Mouse (Mus musculus) fibroblast of lung, adult 2 months (primary cell): ENCODE measurements around the gene Lipc.

Experiments used
- DNase-seq: peaks from one replicate; pipeline ENCODE4 v3.0.0-alpha.2; 2011; ENCODE audit warnings: low read depth

The Lipc gene

DNA sequence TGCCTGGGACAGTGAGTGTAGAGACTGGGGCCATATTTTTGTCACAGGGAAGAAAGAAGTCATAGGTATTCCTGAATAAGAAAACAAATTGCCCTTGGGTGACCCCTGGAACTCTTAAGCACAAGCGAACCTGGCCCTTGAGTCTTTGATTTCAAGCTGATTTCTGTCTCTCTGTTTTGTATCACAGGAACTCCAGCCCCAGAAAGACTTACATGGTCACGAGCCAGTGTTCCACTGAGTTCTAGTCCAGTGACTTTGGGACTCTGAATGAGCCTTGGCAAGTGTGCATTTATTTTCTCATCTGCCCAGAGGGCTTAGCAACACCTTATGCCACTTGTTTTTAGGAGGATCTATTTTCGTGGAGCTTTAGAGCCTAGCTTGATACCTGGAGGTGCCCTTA is 5.7 kb upstream of the Lipc start:
- DNase-seq, result no peak

DNA sequence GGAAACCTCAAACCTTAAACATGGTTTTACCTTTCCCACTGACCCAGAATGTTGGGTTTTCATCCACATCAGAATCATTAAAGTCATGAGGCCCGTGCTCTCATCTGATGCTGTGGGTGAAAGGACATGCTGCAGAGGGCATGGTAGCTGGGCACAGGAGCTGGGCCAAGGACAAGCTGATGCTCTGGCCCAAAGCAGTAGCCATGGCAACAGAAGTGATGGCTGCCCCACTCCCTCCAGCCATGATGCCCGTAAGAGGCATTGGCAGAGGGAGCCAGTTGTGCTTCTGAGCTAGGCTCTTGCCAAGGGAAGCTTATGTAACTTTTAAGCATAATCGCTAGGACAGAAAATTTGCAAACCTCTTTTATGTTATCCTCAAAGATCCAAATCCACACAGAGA is 2.2 kb upstream of the Lipc start:
- no peak for DNase-seq

DNA sequence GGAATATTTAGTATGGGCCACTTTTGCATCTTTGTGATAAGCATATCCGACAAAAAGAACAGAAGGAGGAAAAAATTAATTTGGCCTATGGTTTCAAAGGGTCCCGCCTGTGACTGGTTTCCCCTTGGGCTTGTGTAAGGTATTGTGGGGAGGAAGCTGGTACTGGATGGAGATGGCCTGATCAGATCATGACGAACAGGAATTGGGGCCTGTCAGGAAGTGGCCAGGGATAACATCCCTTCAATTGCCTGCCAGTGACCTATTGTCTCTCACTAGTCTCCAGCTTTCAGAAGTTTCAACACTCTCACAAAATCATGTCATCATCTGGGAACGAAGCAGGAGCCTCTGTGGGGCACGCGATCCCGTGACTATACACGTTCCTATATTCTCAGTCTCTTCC is 2.7 kb downstream of the Lipc start:
- DNase-seq, result no peak

DNA sequence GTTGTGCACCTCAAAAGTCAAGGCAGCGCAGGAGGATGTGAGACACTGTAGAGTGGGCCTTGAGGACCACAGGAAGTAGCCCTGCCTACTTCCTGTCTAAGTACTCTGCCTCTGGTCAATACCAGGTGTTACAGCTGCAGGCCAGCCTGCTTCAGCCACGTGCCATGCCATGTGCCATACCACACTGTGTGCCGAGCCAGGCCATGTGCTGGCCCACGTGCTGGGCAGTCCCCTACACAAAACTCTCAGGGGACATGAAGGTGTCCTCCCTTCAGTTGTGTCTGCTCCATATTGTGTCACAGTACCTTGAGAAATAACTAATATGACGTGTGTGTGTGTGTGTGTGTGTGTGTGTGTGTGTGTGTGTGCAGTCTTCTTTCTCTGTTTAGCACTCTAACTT is 4.7 kb downstream of the Lipc start:
- no peak for DNase-seq

DNA sequence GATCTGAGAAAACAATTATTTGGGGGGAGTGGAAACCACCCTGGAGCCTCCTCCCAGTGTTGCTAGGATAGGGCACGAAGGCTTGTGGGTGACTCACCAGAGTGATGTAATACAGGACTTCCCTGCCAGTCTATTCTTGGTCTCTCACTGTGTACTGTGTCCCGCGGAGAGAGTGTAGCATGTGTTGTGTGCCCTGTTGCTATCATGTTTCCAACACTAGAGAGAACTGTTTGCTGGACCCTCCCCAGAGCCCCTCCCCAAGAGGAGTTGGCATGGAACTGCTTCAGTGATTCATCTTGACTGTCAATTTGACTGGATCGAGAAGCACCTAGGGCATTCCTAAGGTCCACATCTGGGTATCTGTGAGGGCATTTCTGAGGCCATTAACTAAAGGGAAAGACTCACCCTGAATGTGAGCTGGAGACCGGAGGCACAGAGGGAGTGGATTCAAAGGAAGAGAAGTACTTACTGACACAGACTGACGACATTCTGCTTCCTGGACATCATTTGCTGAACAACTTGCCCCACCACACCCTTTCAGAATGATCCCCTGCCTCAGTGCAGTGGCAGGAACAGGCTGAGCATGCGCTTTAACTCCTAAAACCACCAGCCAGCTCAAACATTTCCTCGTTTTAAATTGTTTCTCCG is 9.2 kb downstream of the Lipc start:
- DNase-seq, result peak; percentile 77

DNA sequence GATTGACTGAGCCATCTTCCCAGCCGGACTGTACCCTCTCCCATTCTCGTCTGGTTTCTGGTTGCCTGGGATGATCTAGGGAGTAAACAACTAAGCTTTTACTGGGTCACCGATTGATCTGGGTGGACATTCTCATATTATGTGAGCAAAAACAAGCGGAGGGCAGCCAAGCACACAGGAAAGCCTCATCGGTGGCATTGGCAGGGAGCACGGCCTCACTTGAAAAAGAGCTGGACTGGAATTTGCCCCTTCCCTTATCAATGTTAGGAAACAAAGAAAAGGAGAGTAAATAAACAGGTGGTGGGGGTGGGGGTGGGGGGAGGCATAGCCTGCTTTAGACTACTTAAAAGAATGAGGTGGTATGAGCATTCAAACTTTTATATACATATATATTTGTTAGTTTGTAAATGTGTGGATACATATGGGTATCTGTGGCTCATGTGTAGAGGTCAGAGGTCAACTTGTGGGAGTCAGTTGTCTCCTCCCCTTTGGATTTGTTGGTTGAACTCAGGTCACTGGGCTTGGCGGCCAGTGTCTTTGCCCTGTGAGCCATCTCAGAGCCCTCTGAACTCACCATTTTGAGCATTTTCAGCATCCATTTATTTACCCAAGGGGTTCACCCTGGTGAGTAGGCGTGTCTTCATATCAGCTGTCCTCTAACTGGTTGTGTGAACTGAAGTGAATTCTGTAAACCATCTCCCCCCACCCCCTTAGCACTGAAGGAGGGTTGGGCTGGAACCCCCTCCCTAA is 12.1 kb downstream of the Lipc start:
- no peak for DNase-seq

DNA sequence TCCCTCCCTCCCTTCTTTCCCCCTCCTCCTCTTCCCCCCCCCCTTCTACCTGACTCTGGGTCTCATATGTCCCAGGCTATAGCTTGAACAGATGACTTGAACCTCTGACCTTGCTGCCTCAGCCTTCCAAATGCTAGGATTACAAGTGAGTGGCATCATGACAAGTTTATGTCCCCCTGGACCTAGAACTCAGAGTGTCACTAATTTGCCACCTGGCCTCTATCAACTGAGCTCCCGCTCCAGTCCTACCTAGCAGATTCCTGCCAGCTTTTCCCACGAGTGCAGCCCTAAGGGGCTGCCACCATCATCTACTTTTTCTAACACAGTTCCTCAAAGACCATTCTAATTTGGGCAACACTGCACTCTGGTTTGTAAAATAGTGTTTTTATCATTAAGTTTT is 13.2 kb downstream of the Lipc start:
- no peak for DNase-seq

DNA sequence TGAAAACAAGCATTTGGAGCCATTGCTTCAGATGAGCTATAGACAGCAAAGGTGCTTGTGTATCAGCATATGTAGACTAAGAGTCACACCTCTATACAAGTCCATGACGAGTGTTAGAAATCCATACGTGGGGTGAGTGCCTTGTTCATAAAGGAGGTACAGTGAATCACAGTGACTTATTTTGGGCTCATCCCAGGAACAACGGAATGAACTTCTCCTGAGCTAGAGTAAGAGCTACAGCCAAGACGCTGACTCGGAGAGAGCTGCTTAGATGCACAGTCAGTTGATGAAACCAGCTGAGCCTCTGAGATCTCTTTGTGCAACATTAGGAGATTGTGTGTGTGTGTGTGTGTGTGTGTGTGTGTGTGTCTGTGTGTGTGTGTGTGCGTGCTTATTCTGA is 13.9 kb downstream of the Lipc start:
- DNase-seq, result no peak

DNA sequence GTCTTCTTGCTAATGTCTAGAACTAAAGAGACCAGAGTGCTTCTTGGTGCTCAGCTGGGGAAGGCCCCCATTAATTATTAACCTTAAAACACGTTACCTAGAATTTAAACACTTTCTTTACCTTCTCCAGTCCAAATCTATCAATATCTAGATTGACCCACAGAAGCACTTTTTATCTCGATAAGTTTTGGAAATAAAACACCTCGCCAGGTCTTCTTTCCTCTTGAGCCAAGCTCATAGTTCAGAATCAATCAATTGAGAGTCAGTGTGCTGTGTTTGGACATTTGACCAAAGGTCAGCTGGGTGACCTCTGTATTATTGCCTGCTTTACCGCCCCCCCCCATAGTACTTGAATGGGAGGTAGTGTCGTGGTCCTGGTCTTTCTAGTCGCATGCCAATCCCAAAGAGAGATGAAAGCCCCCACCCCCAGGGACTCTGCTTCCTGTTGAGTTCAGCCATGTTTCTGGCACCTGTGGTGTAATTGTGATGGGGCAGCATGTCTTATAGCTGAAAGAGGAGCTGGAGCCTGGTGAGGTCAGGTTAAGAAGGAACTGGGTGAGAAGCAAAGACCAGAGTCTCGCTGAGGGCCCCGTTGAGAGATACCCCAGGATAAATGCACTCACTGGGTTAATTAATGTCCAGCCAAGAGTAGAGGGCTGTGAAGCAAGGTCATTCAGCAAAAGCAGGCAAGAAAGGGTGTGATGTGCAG is 17.3 kb downstream of the Lipc start:
- no peak for DNase-seq

DNA sequence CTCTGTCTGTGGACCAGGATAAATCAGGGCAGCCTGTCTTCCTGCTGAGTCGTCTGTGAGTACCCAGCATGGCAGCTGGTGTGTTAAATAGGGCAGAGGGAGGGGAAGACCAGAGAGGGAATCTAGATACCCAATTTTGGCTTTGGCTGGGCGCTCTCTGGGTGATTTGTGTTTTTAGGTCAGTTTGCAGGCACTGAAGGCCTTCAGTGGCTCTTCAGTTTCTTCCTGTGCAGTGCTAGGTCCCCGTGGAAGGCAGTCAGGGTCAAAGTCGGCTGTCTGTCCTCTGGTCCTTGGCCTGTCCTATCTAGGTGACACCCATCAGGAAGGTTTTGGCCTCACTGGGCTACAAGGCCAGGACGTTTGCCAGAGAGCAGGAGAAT is 21.4 kb downstream of the Lipc start:
- no peak for DNase-seq

DNA sequence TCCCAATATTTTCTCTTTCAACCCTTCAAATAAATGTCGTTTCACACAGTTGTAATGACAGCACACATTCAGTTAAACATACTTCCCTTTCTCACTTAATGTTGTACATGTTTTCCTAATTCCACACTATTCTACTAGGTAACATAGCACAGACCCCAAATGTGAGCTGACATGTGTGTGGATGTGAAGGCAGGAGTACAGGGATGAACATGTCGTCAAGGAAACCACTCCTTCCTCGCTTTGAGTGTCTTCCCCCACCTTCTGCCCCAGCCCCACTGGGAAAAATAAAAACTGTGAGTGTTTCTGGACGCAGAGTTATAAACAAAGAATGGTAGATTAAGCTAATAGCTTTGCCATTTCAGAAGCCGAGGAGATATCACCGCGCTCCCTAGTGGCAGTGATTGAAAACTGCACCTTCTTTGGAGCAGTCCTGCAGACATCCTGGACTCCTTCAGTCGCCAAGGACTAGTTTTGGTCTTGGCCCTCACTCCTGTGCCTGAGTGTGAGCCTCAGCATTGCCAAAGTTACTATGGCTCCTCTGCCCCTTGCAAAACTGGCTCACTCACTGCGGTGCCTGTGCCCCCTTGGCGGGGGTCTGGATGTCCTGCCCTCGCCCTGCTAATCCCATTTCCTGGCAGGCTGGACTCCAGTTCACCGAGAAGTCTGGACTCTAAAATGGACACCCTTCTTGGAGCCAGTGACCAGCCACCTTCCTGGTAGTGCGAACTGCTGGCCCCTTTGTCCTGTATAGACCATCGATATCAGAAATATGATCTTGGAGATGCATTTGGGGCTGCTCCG is 22.0 kb downstream of the Lipc start:
- no peak for DNase-seq

DNA sequence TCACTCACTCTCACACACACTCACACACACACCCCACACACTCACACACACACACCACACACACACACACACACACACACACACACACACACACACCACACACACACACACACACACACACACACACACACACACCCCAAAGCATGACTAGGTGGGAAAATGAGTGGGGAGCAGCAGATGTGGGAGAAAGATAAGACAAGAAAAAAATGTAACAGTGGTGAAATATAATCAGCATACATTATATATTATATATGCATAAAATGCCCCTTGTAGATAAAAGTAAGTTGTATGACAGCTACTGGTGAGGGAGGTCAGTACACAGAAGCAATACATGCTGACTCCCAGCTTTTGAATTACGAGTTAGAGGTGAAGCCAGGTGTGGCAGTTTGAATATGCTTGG is 23.6 kb downstream of the Lipc start:
- no peak for DNase-seq

DNA sequence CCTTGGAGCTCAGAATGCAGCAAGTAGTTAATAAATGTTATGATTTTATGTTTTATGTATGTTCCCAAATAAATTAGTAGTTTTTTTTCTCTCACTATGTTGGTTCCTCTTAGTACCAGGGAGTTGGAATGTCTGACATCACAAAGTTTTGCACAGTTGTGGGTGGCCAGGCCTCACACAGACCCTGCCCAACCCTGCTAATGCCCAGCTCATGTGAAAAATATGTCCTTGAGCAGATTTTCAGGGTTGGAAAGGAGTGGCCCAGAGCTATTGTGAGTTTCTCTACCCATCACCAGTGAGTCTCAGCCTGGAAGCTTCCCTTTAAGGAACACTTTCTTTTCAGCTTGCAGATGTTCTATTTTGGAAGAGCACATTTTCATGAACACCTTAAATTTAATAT is 24.3 kb downstream of the Lipc start:
- no peak for DNase-seq

DNA sequence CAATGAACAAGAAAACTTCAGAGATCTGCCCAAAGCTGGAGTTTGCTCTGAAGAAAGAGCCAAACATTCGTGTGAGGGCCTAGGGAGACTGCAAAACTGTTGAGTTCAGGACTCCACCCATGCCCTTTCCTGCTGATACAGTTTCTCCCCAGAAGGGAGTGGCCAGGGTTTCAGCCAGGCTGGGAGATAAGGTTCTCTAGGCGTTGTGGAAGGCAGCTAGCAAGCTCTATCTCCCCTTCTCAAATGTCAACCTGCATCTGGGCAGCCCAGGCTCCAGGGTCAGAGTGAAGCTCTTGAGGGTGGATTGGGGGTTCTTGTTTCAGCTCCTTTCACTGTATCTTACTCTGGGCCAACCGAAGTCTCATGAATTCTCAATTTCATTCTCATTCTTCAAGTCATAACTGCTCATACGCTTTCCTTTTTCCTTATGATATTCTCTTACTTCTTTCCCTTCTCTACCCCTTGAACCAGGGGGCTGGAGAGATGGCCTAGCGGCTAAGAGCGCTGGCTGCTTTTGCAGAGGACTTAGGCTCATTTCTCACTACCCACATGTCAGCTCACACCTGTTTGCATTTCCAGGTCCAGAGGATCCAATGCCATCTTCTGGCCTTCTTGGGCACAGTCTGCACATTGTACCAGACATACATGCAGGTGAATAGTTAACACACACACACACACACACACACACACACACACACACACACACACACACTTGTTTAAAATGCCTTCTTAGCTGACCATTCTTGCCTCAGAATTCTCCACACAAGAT is 25.0 kb downstream of the Lipc start:
- no peak for DNase-seq

DNA sequence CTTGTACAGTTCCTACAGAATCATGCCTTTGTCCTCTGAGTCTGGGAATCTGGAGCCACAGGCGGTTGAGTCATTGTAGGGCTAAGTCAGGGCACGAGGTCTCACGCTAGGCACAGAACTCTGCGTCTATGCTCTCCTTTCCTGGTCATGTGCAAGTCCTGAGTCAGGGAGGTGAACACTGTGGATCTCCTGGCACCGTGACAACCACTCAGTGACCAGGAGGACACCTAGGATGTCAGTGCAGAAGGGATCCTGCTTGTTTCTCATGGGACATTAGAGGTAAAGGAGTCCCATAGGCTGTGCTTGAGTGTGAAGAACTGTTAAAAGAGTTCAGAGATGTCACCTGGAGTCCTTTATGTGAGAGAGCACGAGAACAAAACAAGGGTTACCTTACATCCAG is 26.8 kb downstream of the Lipc start:
- DNase-seq, result no peak

DNA sequence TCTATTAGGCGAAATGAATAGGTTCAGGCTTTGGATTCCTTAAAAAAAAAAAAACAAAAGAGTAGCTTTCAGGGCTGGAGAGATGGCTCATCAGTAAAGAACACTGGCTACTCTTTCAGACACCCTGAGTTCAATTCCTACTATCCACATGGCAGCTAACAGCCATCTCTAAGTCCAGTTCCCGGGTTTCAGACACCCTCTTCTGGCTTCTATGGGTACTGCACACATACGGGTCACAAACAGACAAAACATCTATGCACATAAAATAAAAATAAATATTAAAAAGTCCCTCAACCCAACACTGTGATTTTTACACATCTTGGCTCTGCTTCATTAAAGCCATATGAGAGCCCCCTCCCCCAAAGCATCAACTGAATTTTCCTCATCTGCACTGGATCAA is 27.3 kb downstream of the Lipc start:
- no peak for DNase-seq

DNA sequence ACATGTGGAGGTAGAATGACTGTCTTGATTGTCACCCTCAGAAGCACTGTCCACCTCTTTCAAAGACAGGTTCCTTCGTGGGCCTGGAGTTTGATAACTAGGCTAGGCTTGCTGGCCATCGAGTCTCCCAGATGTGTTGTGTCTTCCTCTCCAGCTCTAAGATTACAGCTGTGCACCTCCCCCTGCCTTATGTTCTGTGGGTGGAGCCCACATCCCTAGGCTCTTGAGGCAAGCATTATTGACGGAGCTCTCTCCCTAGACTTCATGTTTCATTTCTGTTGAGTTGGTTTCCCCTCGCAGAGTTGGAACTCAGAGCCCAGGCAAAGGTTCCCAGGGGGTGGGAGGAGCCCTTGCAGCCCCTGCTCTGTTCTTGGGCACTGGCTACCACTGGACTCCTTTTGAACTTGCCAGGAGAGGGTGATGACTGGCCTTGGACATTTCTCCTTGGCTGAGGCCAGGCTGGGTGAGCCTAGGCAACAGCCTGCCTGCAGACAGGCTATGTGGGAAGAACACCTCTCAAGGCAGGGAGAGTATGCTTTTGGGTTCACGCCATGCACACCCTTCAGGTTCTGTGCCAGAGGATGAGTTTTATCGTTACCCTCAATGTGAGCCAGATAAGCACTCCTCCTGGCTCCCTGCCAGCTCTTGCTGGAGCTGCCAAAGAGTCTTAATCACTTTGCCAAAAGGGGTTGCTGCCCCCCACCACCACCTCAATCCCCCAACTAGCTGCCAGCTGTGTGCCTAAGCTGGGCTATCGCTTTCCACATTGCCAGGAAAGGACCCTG is 30.1 kb downstream of the Lipc start:
- DNase-seq, result no peak

DNA sequence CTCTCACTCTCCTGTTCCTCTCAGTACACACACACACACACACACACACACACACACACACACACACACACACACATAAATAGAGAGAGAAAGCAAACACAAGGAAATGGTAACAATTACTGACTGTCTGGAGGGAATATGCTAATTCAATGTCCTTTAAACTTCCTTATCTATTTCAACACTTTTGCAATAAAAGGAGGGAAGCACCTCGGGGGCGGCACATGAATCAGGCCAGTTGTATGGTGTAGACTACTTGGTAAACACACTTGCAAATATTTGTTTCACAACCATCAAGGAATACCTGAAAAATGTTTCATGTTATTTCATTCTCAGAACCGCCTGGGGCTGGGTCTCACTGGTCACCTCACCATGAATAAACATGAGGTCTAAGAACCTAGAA is 30.9 kb downstream of the Lipc start:
- no peak for DNase-seq

DNA sequence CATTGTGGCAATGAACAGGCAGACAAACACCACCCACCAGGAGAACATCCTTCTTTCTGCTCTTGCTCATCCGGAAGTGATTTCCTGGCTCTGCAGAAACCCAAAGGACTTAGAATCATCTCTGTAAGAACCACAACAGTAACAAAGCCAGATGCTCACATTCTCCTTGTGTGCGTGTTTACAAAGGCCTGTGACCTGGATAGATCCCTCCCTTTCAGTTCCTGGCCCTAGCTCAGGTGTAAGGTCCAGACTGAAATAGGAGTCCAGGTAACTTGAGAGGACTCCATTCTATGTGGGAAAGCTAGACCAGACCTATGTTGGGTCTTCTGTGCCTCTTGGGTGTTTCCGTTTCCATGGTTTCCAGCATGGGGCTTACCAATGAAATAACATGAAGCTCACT is 32.8 kb downstream of the Lipc start:
- no peak for DNase-seq

DNA sequence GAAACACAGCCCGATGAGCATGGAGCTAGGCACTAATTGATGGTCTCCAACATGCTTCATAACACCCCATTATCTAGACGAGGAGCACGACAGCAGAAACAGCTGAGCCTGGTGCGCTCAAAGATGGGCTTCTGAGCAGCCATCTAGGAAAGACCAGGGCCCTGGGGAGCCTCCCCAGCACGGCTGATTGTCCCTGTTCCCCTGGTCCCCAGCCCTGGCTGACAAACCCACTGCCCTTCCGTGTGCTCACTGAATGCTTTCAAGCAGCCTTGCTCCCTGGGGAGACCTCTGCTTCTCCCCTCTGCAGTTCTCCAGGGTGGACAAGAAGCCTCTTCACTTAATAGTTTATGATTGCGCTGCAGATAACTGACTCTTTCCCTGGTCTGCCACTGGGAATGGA is 35.5 kb downstream of the Lipc start:
- no peak for DNase-seq

DNA sequence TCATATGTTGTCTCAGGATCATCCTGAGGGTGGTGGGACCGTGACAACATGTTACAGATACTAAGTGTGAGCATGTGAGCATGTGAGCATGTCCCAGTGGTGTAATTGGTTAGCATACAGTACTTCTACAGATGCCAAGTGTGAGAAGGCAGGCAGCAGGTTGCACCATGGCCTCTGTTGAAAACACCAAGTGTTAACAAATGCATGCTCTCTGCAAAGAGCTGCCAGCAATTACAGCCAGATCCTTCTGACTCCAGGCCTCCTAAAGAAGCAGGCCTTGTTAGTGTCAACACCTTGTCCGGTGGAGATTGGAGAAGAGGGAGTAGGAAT is 36.7 kb downstream of the Lipc start:
- DNase-seq, result no peak
